Mouse (Mus musculus): Measurements from ENCODE around the gene Icos. TPM values are rescaled to one million over a fixed set of nuclear protein-coding genes. Genes with fewer than 3 reads are reported as not detected.

Icos gene
- polyA plus RNA-seq, 1 experiment from 2014 or later, result not detected

GRCm38 (mm10) chr1:61006229-61006628 is 28.5 kb downstream of the Icos start:
- Histone ChIP-seq H3K9me3 (no peaks in the 10 kb centered on the region), H3K27me3 (no peaks in the 10 kb centered on the region), H3K36me3 (no peaks in the 10 kb centered on the region), H3K4me1 (replicated peaks) (no peaks in the 10 kb centered on the region), H3K9ac (no peak overlapping the region), H3K27ac (replicated peaks) (no peak overlapping the region), H3K4me3 (no peak overlapping the region), H3K4me2 (no peak overlapping the region)
- ATAC-seq (ENCODE audit: low FRiP score, low read depth), result no peak
- 96% methylated on average over 2 of the region's 2 CpGs for WGBS

GRCm38 (mm10) chr1:61007516-61007915 is 29.8 kb downstream of the Icos start:
- H3K27ac ChIP-seq (replicated peaks), result no peak overlapping the region
- no peak for ATAC-seq (ENCODE audit: low FRiP score, low read depth)
- no peak overlapping the region for H3K9ac ChIP-seq
- H3K36me3 ChIP-seq, result no peaks in the 10 kb centered on the region
- H3K4me1 ChIP-seq (replicated peaks), result no peaks in the 10 kb centered on the region
- H3K4me2 ChIP-seq, result no peak overlapping the region
- H3K27me3 ChIP-seq, result no peaks in the 10 kb centered on the region
- H3K9me3 ChIP-seq, result no peaks in the 10 kb centered on the region
- H3K4me3 ChIP-seq, result no peak overlapping the region

- ATAC-seq (ENCODE audit: low FRiP score, low read depth), result no peak
- no peak overlapping the region for H3K4me2 ChIP-seq
- H3K27ac ChIP-seq (replicated peaks), result no peak overlapping the region
- 90% methylated on average over 1 of the region's 1 CpGs for WGBS
- H3K4me1 ChIP-seq (replicated peaks), result no peaks in the 10 kb centered on the region
- no peak overlapping the region for H3K9ac ChIP-seq
- H3K4me3 ChIP-seq, result no peak overlapping the region
- no peaks in the 10 kb centered on the region for H3K27me3 ChIP-seq
- H3K36me3 ChIP-seq, result no peaks in the 10 kb centered on the region
- no peaks in the 10 kb centered on the region for H3K9me3 ChIP-seq
Observed at GRCm38 (mm10) chr1:61016578-61017118, 38.9 kb downstream of the Icos start.

DNA sequence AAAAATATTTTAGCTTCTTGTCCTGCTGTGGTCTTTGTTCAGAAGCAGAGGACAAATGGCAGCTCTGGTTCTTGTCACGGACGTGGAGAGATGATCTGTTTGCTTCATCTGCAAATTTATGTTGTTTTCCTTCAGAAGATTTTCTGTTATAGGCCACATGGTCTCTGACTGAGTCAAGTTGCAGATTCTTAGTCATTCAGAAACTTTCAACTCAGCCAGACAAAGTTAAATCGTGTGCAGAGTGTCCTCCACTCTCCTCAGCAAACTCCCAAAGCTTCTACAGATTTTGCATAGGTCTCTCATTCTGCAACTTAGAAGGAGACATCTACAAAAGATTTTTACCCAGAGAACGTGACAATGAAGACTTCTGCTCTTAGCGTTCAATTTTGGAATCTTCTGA is 49.0 kb downstream of the Icos start:
- ATAC-seq (ENCODE audit: low FRiP score, low read depth), result no peak
- H3K27ac ChIP-seq (replicated peaks), result no peak overlapping the region
- 88% methylated on average over 5 of the region's 5 CpGs for WGBS
- H3K27me3 ChIP-seq, result no peaks in the 10 kb centered on the region
- H3K4me1 ChIP-seq (replicated peaks), result no peaks in the 10 kb centered on the region
- no peaks in the 10 kb centered on the region for H3K36me3 ChIP-seq
- no peak overlapping the region for H3K9ac ChIP-seq
- H3K9me3 ChIP-seq, result no peaks in the 10 kb centered on the region
- H3K4me3 ChIP-seq, result no peak overlapping the region
- H3K4me2 ChIP-seq, result no peak overlapping the region

GRCm38 (mm10) chr1:61027519-61027918 is 49.8 kb downstream of the Icos start:
- Histone ChIP-seq H3K36me3 (no peaks in the 10 kb centered on the region), H3K27ac (replicated peaks) (no peak overlapping the region), H3K9me3 (no peaks in the 10 kb centered on the region), H3K27me3 (no peaks in the 10 kb centered on the region), H3K9ac (no peak overlapping the region), H3K4me1 (replicated peaks) (no peaks in the 10 kb centered on the region), H3K4me2 (no peak overlapping the region), H3K4me3 (no peak overlapping the region)
- WGBS, result 95% methylated on average over 3 of the region's 3 CpGs
- ATAC-seq (ENCODE audit: low FRiP score, low read depth), result no peak

- H3K4me1 ChIP-seq (replicated peaks), result no peaks in the 10 kb centered on the region
- no peak overlapping the region for H3K9ac ChIP-seq
- WGBS, result 44% methylated on average over 1 of the region's 1 CpGs
- no peak overlapping the region for H3K4me3 ChIP-seq
- no peaks in the 10 kb centered on the region for H3K36me3 ChIP-seq
- no peak overlapping the region for H3K27ac ChIP-seq (replicated peaks)
- H3K4me2 ChIP-seq, result no peak overlapping the region
- no peak for ATAC-seq (ENCODE audit: low FRiP score, low read depth)
- no peaks in the 10 kb centered on the region for H3K9me3 ChIP-seq
- no peaks in the 10 kb centered on the region for H3K27me3 ChIP-seq
Observed at GRCm38 (mm10) chr1:61029919-61030318, 52.2 kb downstream of the Icos start.

DNA sequence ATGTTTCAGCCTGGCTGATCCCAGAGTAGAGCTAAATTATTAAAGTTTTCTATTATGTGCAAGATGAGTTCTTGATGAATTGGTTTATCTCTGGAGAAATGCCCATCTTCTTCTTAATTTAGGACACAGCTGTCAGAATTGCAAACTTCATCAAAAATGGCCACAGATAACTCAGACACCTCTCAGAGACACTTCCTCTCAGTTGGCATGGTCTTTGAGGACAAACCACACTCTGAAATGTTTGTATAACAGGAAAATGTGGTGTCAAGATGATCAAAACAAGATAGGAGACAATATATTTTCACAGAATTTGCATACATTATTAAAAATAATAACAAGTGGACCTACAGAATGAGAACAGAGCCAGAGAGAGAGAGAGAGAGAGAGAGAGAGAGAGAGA is 52.8 kb downstream of the Icos start:
- no peaks in the 10 kb centered on the region for H3K36me3 ChIP-seq
- no peaks in the 10 kb centered on the region for H3K9me3 ChIP-seq
- no peaks in the 10 kb centered on the region for H3K4me1 ChIP-seq (replicated peaks)
- H3K4me3 ChIP-seq, result no peak overlapping the region
- no peak overlapping the region for H3K27ac ChIP-seq (replicated peaks)
- ATAC-seq (ENCODE audit: low FRiP score, low read depth), result no peak
- no peak overlapping the region for H3K9ac ChIP-seq
- H3K27me3 ChIP-seq, result no peaks in the 10 kb centered on the region
- no peak overlapping the region for H3K4me2 ChIP-seq

DNA sequence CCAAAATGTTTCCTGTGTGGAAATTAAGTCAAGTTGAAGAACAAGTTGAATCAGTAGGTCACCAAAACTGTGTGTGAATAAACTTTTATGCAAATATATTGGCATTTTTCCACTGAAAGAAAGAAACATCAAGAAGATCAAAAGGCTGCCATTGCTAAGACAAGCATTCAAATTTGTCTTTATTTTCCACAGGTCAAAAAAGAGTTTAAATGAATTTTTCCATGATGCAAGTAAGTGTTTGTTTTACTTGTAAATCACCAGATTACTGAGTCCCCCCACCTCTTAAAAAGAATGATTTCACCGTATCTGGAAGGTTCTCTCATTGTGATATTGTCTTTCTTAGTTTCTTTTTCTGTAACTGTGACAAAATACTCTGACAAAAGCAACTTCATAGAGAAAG is 57.5 kb downstream of the Icos start:
- H3K27me3 ChIP-seq, result no peaks in the 10 kb centered on the region
- H3K36me3 ChIP-seq, result no peaks in the 10 kb centered on the region
- H3K27ac ChIP-seq (replicated peaks), result no peak overlapping the region
- ATAC-seq (ENCODE audit: low FRiP score, low read depth), result no peak
- H3K4me2 ChIP-seq, result no peak overlapping the region
- H3K9ac ChIP-seq, result no peak overlapping the region
- no peaks in the 10 kb centered on the region for H3K4me1 ChIP-seq (replicated peaks)
- WGBS, result 79% methylated on average over 1 of the region's 1 CpGs
- no peak overlapping the region for H3K4me3 ChIP-seq
- H3K9me3 ChIP-seq, result no peaks in the 10 kb centered on the region

DNA sequence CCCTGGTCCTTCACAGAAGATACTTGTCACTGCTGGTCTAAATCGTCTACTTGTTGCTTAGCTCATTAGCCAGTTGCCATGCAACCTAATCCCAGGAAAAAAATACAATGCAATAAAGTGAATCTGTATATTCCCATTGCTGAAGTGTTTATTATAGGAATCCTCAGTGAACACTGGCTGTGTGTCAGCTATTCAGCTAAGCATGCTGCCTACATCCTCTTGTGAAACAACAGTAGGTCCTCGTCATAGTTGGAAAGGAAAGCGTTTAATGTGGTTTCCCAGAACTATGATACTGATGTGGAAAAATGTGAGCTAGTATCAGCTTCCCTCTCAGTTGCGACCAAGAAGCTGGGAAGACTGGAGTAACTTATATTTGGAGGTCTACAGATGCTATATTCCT is 60.5 kb downstream of the Icos start:
- Histone ChIP-seq H3K9ac (no peak overlapping the region), H3K4me2 (no peak overlapping the region), H3K27ac (replicated peaks) (no peak overlapping the region), H3K4me1 (replicated peaks) (no peaks in the 10 kb centered on the region), H3K27me3 (no peaks in the 10 kb centered on the region), H3K9me3 (no peaks in the 10 kb centered on the region), H3K36me3 (no peaks in the 10 kb centered on the region), H3K4me3 (no peak overlapping the region)
- no peak for ATAC-seq (ENCODE audit: low FRiP score, low read depth)
- WGBS, result 77% methylated on average over 4 of the region's 4 CpGs

GRCm38 (mm10) chr1:61039310-61039709 is 61.6 kb downstream of the Icos start:
- Histone ChIP-seq H3K4me2 (no peak overlapping the region), H3K27ac (replicated peaks) (no peak overlapping the region), H3K4me1 (replicated peaks) (no peaks in the 10 kb centered on the region), H3K9ac (no peak overlapping the region), H3K27me3 (no peaks in the 10 kb centered on the region), H3K36me3 (no peaks in the 10 kb centered on the region), H3K4me3 (no peak overlapping the region), H3K9me3 (no peaks in the 10 kb centered on the region)
- no peak for ATAC-seq (ENCODE audit: low FRiP score, low read depth)
- 89% methylated on average over 4 of the region's 4 CpGs for WGBS

- no peak overlapping the region for H3K4me2 ChIP-seq
- H3K27me3 ChIP-seq, result no peaks in the 10 kb centered on the region
- 83% methylated on average over 4 of the region's 4 CpGs for WGBS
- ATAC-seq (ENCODE audit: low FRiP score, low read depth), result no peak
- no peak overlapping the region for H3K27ac ChIP-seq (replicated peaks)
- H3K4me1 ChIP-seq (replicated peaks), result no peaks in the 10 kb centered on the region
- H3K4me3 ChIP-seq, result no peak overlapping the region
- H3K36me3 ChIP-seq, result no peaks in the 10 kb centered on the region
- H3K9me3 ChIP-seq, result no peaks in the 10 kb centered on the region
- no peak overlapping the region for H3K9ac ChIP-seq
Observed at GRCm38 (mm10) chr1:61040401-61040800, 62.7 kb downstream of the Icos start.

GRCm38 (mm10) chr1:61042842-61043241 is 65.1 kb downstream of the Icos start:
- Histone ChIP-seq H3K4me3 (no peak overlapping the region), H3K9me3 (no peaks in the 10 kb centered on the region), H3K36me3 (no peaks in the 10 kb centered on the region), H3K4me2 (no peak overlapping the region), H3K9ac (no peak overlapping the region), H3K27ac (replicated peaks) (no peak overlapping the region), H3K27me3 (no peaks in the 10 kb centered on the region), H3K4me1 (replicated peaks) (no peaks in the 10 kb centered on the region)
- 91% methylated on average over 2 of the region's 2 CpGs for WGBS
- no peak for ATAC-seq (ENCODE audit: low FRiP score, low read depth)

DNA sequence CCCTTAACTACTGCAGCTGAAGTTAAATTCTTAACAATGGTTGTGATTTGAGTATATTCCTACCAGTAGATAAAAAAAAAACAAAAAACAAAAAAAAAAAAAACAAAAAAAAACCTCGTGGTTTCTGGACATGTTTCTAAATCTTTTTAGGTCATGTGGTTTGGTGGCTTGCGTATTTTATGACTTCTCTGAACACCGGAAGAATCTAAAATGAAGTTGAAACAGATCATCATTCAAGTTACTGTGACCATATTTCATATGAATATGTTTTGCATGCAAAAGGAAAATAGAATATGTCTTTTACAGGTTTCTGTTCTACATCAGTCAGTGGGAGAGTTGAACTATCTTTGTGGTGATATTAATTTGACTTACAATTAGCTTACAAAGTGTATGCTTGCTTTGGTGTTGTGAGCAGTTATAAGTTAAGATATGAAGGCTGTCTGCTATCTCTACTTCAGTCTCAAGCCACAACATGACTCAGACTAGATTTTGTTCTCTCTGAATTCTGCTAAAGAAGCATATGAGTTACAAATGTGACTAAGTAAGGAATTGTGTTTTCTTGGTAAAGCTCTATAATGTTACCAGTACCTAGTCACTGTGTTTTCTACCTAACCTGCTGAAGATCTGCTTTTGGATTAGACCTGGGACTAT is 68.5 kb downstream of the Icos start:
- H3K9me3 ChIP-seq, result no peaks in the 10 kb centered on the region
- no peak overlapping the region for H3K9ac ChIP-seq
- no peak overlapping the region for H3K4me3 ChIP-seq
- no peaks in the 10 kb centered on the region for H3K4me1 ChIP-seq (replicated peaks)
- H3K36me3 ChIP-seq, result no peaks in the 10 kb centered on the region
- H3K27ac ChIP-seq (replicated peaks), result no peak overlapping the region
- 88% methylated on average over 3 of the region's 3 CpGs for WGBS
- ATAC-seq (ENCODE audit: low FRiP score, low read depth), result no peak
- H3K27me3 ChIP-seq, result no peaks in the 10 kb centered on the region
- no peak overlapping the region for H3K4me2 ChIP-seq
